Mouse (Mus musculus) brain, embryonic 14.5 days (tissue): Measurements from ENCODE around the gene Vps13d.

Source experiments
- CTCF ChIP-seq: fragments of 200-500 bp; IDR thresholded peaks from 2 replicates; pipeline ENCODE4 v1.5.1; 2012; ENCODE audit warnings: inconsistent platforms, mild to moderate bottlenecking, moderate library complexity, borderline replicate concordance; ENCODE audit not compliant: insufficient read depth, insufficient read length; ENCODE audit errors: extremely low read depth
- POLR2A ChIP-seq: fragments of 200-500 bp; IDR thresholded peaks from 2 replicates; pipeline ENCODE4 v1.6.1; 2012; ENCODE audit warnings: mild to moderate bottlenecking, inconsistent platforms, borderline replicate concordance; ENCODE audit not compliant: poor library complexity, insufficient read depth, insufficient read length, severe bottlenecking; ENCODE audit errors: extremely low read depth

DNA sequence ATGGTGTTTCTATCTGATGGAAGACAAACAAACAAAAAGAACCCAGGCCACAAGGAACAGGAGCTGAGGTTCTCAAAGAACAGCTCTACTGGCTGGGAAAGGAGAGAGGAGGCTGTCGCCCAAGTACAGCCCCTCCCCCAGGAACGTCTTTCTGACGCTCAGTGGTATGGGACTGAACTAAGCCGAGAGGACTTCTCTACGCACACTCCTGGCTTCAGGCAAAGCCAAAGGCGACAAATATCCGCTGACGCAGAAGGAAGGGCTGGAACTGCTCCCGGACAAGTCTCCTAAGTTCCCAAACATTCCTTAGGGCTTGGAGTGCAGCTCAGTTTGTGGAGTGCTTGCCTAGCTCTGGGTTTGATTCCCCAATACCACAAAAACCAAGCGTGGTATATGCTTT, 264.4 kb downstream of the Vps13d start:
- TF ChIP-seq CTCF (no peak), POLR2A (no peak)
